Comparison of ENCODE assay signal across 23 mouse cellular contexts in the genomic region with DNA sequence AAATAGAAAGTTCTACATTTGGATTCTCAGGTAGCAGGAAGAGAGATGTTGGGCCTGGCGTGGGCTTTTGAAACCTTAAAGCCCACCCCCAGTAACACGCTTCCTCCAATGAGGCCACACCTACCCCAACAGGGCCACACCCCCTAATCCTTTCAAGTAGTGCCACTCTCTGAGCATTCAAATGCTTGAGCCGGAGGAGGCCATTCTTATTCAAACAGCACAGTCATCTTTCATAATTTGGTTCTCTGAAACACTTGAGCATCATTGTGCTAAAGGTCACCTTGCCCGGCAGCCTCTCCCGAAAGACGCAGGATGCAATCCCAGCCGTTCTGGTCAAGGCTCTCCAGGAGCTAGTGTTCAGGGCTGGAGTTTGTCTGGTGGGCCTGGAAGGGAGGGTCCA. TPM values are rescaled to one million over a fixed set of nuclear protein-coding genes. Genes with fewer than 3 reads are reported as not detected.
"Had no signal": no experiment of that assay in that cellular context is flagged by ENCODE, and none has a peak within 500 bp of the region (broad histone marks: within the 10 kb centered on the region; RNA-seq: fewer than 3 reads in every experiment).

No protein-coding gene starts in this region.

- DNase-seq: liver, postnatal 0 days; lung, adult 2 months; lung, postnatal 14 days; lung, postnatal 36 days; right cerebral cortex, postnatal 14 days; thymus, adult 2 months; thymus, postnatal 36 days had no signal

- H3K4me2 ChIP-seq: lung, embryonic 15.5 days; midbrain, embryonic 11.5 days; midbrain, embryonic 13.5 days; midbrain, embryonic 15.5 days; neural tube, embryonic 12.5 days; stomach, embryonic 15.5 days had no signal

- H3K4me1 ChIP-seq: lung, embryonic 15.5 days; midbrain, embryonic 13.5 days; midbrain, embryonic 15.5 days; neural tube, embryonic 12.5 days; stomach, embryonic 15.5 days had no signal

- H3K36me3 ChIP-seq: lung, embryonic 15.5 days; midbrain, embryonic 13.5 days; midbrain, embryonic 15.5 days; neural tube, embryonic 12.5 days; stomach, embryonic 15.5 days had no signal

- ATAC-seq: liver, postnatal 0 days; lung, postnatal 0 days; midbrain, embryonic 13.5 days; midbrain, embryonic 15.5 days had no signal

- H3K9me3 ChIP-seq: lung, embryonic 15.5 days; midbrain, embryonic 13.5 days; midbrain, embryonic 15.5 days; neural tube, embryonic 12.5 days; stomach, embryonic 15.5 days had no signal

- H3K9ac ChIP-seq: liver, postnatal 0 days; lung, embryonic 15.5 days; midbrain, embryonic 13.5 days; midbrain, embryonic 15.5 days; neural tube, embryonic 12.5 days; stomach, embryonic 15.5 days had no signal

- H3K27ac ChIP-seq: lung, embryonic 15.5 days; macrophage; midbrain, embryonic 13.5 days; midbrain, embryonic 15.5 days; neural tube, embryonic 12.5 days; stomach, embryonic 15.5 days; stomach, postnatal 0 days had no signal

- H3K27me3 ChIP-seq: lung, embryonic 15.5 days; midbrain, embryonic 13.5 days; midbrain, embryonic 15.5 days; neural tube, embryonic 12.5 days; stomach, embryonic 15.5 days had no signal

- H3K4me3 ChIP-seq: lung, embryonic 15.5 days; megakaryocyte, embryonic 14.5 days; midbrain, embryonic 13.5 days; midbrain, embryonic 15.5 days; neural tube, embryonic 12.5 days; stomach, embryonic 15.5 days had no signal

RNA-seq across cellular contexts. Expression of gene Iqcf5, which starts 19.9 kb away (rescaled TPM):
- total RNA-seq: megakaryocyte progenitor cell, adult 5-6 weeks; midbrain, postnatal 0 days; monocyte, adult 5-6 weeks; neutrophil, adult 5-6 weeks had no signal
- polyA plus RNA-seq: liver, postnatal 0 days; lung, adult 2 months; lung, embryonic 15.5 days; lung, postnatal 0 days; macrophage; midbrain, embryonic 11.5 days; midbrain, embryonic 13.5 days; midbrain, embryonic 15.5 days; midbrain, postnatal 0 days; neural tube, embryonic 12.5 days; neural tube, embryonic 14.5 days; spleen, adult 2 months; stomach, embryonic 15.5 days; stomach, postnatal 0 days; thymus, adult 2 months had no signal

RNA-seq across cellular contexts. Expression of gene Iqcf3, which starts 27.1 kb away (rescaled TPM):
- total RNA-seq: megakaryocyte progenitor cell, adult 5-6 weeks; midbrain, postnatal 0 days; neutrophil, adult 5-6 weeks had no signal
- polyA plus RNA-seq: liver, postnatal 0 days; lung, adult 2 months; lung, embryonic 15.5 days; lung, postnatal 0 days; macrophage; midbrain, embryonic 11.5 days; midbrain, embryonic 13.5 days; midbrain, embryonic 15.5 days; midbrain, postnatal 0 days; neural tube, embryonic 12.5 days; neural tube, embryonic 14.5 days; spleen, adult 2 months; stomach, embryonic 15.5 days; stomach, postnatal 0 days had no signal

RNA-seq across cellular contexts. Expression of gene Iqcf1, which starts 34.5 kb away (rescaled TPM):
- total RNA-seq: megakaryocyte progenitor cell, adult 5-6 weeks; midbrain, postnatal 0 days; monocyte, adult 5-6 weeks; neutrophil, adult 5-6 weeks had no signal
- polyA plus RNA-seq: liver, postnatal 0 days; lung, embryonic 15.5 days; lung, postnatal 0 days; macrophage; midbrain, embryonic 11.5 days; midbrain, embryonic 13.5 days; midbrain, embryonic 15.5 days; midbrain, postnatal 0 days; neural tube, embryonic 12.5 days; neural tube, embryonic 14.5 days; spleen, adult 2 months; stomach, embryonic 15.5 days; stomach, postnatal 0 days; thymus, adult 2 months had no signal

RNA-seq across cellular contexts. Expression of gene Iqcf4, which starts 36.5 kb away (rescaled TPM):
- total RNA-seq: megakaryocyte progenitor cell, adult 5-6 weeks; midbrain, postnatal 0 days; monocyte, adult 5-6 weeks; neutrophil, adult 5-6 weeks had no signal
- polyA plus RNA-seq: liver, postnatal 0 days; lung, adult 2 months; lung, embryonic 15.5 days; lung, postnatal 0 days; macrophage; midbrain, embryonic 11.5 days; midbrain, embryonic 13.5 days; midbrain, embryonic 15.5 days; midbrain, postnatal 0 days; neural tube, embryonic 12.5 days; neural tube, embryonic 14.5 days; spleen, adult 2 months; stomach, embryonic 15.5 days; stomach, postnatal 0 days; thymus, adult 2 months had no signal
